Mouse (Mus musculus) bone marrow, adult 2 months (tissue): ENCODE data around the gene Srd5a2.

ENCODE experiments used
- CTCF ChIP-seq: fragments of 200-500 bp; IDR thresholded peaks from 2 replicates; pipeline ENCODE4 v1.5.1; 2011; ENCODE audit warnings: low read length, control low read depth; ENCODE audit not compliant: control insufficient read depth, insufficient read depth
- POLR2A ChIP-seq: fragments of 200-500 bp; IDR thresholded peaks from 2 replicates; pipeline ENCODE4 v1.6.1; 2011; ENCODE audit warnings: low read depth, mild to moderate bottlenecking, control low read depth, low read length, borderline replicate concordance; ENCODE audit not compliant: control insufficient read depth

DNA sequence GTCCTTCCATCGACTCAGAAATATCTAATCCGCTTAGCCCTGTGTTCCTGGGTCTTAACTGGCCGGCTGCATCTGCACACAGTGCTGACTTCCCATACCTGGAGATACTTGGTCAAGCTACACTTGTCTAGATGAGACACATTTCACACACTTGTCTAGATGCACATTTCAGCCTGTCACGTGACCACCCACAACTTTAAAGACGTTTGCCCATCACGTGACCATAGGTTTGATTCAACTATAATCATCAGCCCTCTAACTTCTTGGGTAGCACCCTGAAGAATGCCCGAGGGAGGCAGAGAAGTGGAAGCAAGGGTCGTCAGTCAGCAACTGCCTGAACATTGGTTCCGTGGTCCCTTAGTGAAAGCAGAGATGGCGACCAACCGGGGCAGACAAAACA lies 75.1 kb downstream of the Srd5a2 start:
- TF ChIP-seq CTCF (no peak), POLR2A (no peak)
